In genomic region chr4:91379559-91379958, GRCm38 (mm10) we compare ENCODE assay signal across 12 mouse cellular contexts. TPM values are rescaled to one million over a fixed set of nuclear protein-coding genes. Genes with fewer than 3 reads are reported as not detected.
A peak's percentile ranks its signal among the peaks of the same experiment; 100 is the strongest.
DNase-seq lines count a peak whose midpoint lies in the region; ATAC-seq and TF ChIP-seq lines count a peak whose summit lies in the region.
"Had no signal": no experiment of that assay in that cellular context is flagged by ENCODE, and none has a peak within 500 bp of the region (broad histone marks: within the 10 kb centered on the region; RNA-seq: fewer than 3 reads in every experiment).

No protein-coding gene starts in this region.

- no peak overlapping the region for H3K4me3 ChIP-seq in intestine, postnatal 0 days (ENCODE audit: low read depth, low read length)
- no peak overlapping the region for H3K4me3 ChIP-seq in intestine, embryonic 15.5 days (replicated peaks)
- peak overlapping the region; percentile 50; the same call in 1 of the 2 replicates for H3K4me3 ChIP-seq in hindbrain, embryonic 10.5 days
- no peak overlapping the region for H3K4me3 ChIP-seq in myocyte
- H3K4me3 ChIP-seq: lung, embryonic 15.5 days had no signal

- WGBS in intestine, postnatal 0 days, result under 1% methylated on average over 9 of the region's 9 CpGs
- WGBS in intestine, embryonic 15.5 days, result 2% methylated on average over 9 of the region's 9 CpGs
- WGBS in hindbrain, embryonic 10.5 days, result under 1% methylated on average over 9 of the region's 9 CpGs

- no peaks in the 10 kb centered on the region for H3K79me2 ChIP-seq in myocyte (ENCODE audit: control insufficient read depth, insufficient read depth)

- peaks cover 35% of the 10 kb centered on the region for H3K27me3 ChIP-seq in intestine, postnatal 0 days (replicated peaks; ENCODE audit: control insufficient read depth, insufficient read depth, low read length)
- peaks cover 21% of the 10 kb centered on the region for H3K27me3 ChIP-seq in intestine, embryonic 15.5 days (replicated peaks)
- peaks cover 25% of the 10 kb centered on the region; the same call in 1 of the 2 replicates for H3K27me3 ChIP-seq in hindbrain, embryonic 10.5 days (ENCODE audit: insufficient read depth, poor library complexity, severe bottlenecking)
- no peaks in the 10 kb centered on the region for H3K27me3 ChIP-seq in myocyte (ENCODE audit: control insufficient read depth, insufficient read depth, insufficient read length)

- DNase-seq in ZHBTc4 (ENCODE audit: low read depth, low spot score), result peak; percentile 73
- DNase-seq in hindbrain, embryonic 10.5 days (ENCODE audit: low spot score), result peak; percentile 23
- no peak for DNase-seq in cerebellum, postnatal 14 days
- DNase-seq in ovary, adult 18-20 months (ENCODE audit: low spot score), result no peak
- DNase-seq in liver, result no peak
- DNase-seq: cerebellum, adult 9-11 months; spleen, adult 18-20 months had no signal

- H3K27ac ChIP-seq in intestine, postnatal 0 days (ENCODE audit: low read depth, low read length), result no peak overlapping the region
- no peak overlapping the region for H3K27ac ChIP-seq in intestine, embryonic 15.5 days
- H3K27ac ChIP-seq in hindbrain, embryonic 10.5 days, result no peak overlapping the region
- H3K27ac ChIP-seq: lung, embryonic 15.5 days had no signal

- no peak for ATAC-seq in intestine, postnatal 0 days
- no peak for ATAC-seq in intestine, embryonic 15.5 days
- ATAC-seq: Patski had no signal

- TF ChIP-seq POLR2A in myocyte (IDR thresholded peaks at IDR 0.05; ENCODE audit: insufficient read length, low read depth), result no peak

- H3K36me3 ChIP-seq in intestine, postnatal 0 days (ENCODE audit: control insufficient read depth, insufficient read depth), result no peaks in the 10 kb centered on the region
- H3K36me3 ChIP-seq in intestine, embryonic 15.5 days, result no peaks in the 10 kb centered on the region
- no peaks in the 10 kb centered on the region for H3K36me3 ChIP-seq in hindbrain, embryonic 10.5 days
- no peaks in the 10 kb centered on the region for H3K36me3 ChIP-seq in myocyte (ENCODE audit: control insufficient read depth, insufficient read depth)
- H3K36me3 ChIP-seq: lung, embryonic 15.5 days had no signal

- H3K9me3 ChIP-seq in intestine, postnatal 0 days (ENCODE audit: control insufficient read depth), result no peaks in the 10 kb centered on the region
- H3K9me3 ChIP-seq in intestine, embryonic 15.5 days, result no peaks in the 10 kb centered on the region
- no peaks in the 10 kb centered on the region for H3K9me3 ChIP-seq in hindbrain, embryonic 10.5 days
- H3K9me3 ChIP-seq: lung, embryonic 15.5 days had no signal

- no peak overlapping the region for H3ac ChIP-seq in myocyte (ENCODE audit: control insufficient read depth, insufficient read length)

- 0 out of 2 replicates have a peak, but pooled peaks cover 4% of the 10 kb centered on the region for H3K4me1 ChIP-seq in intestine, postnatal 0 days (replicated peaks; ENCODE audit: control insufficient read depth, insufficient read depth, low read length)
- H3K4me1 ChIP-seq in intestine, embryonic 15.5 days (replicated peaks), result peaks cover 7% of the 10 kb centered on the region
- peaks cover 28% of the 10 kb centered on the region; the same call in 1 of the 2 replicates for H3K4me1 ChIP-seq in hindbrain, embryonic 10.5 days (replicated peaks)

- H3K4me2 ChIP-seq in intestine, postnatal 0 days (replicated peaks; ENCODE audit: low read depth), result no peak overlapping the region
- no peak overlapping the region for H3K4me2 ChIP-seq in intestine, embryonic 15.5 days (replicated peaks)
- H3K4me2 ChIP-seq in myocyte (ENCODE audit: low read depth), result no peak overlapping the region
- H3K4me2 ChIP-seq: lung, embryonic 15.5 days had no signal

- TF ChIP-seq CTCF in intestine, postnatal 0 days (IDR thresholded peaks at IDR 0.05; ENCODE audit: low read depth), result peak; percentile 41

- no peak overlapping the region for H3K9ac ChIP-seq in intestine, postnatal 0 days (ENCODE audit: low read depth, low read length)
- no peak overlapping the region for H3K9ac ChIP-seq in intestine, embryonic 15.5 days
- H3K9ac ChIP-seq: lung, embryonic 15.5 days had no signal

TF ChIP-seq in myocyte, 11 proteins besides CTCF, POLR2A, EP300 and RAD21:
- no peak for TF ChIP-seq MYOD1 (IDR thresholded peaks at IDR 0.05; ENCODE audit: control insufficient read depth in 1 of 3, insufficient read length in 2 of 3, low read depth in 2 of 3)
- peak; percentile 73 for TF ChIP-seq REST (IDR thresholded peaks at IDR 0.05; ENCODE audit: insufficient read depth, insufficient read length)
- TF ChIP-seq MAX (IDR thresholded peaks at IDR 0.05; ENCODE audit: low read depth), result no peak
- no peak for TF ChIP-seq E2F4 (IDR thresholded peaks at IDR 0.05; ENCODE audit: insufficient read depth)
- no peak for TF ChIP-seq SRF (IDR thresholded peaks at IDR 0.05; ENCODE audit: control insufficient read depth, insufficient read length, low read depth)

RNA-seq across cellular contexts. Expression of gene Elavl2, which starts 21.0 kb away (rescaled TPM):
- polyA plus RNA-seq in intestine, postnatal 0 days (2015; fragmentation: Nextera tagmentation; extraction: Ambion mirVana), result 0.94 and 1.1 TPM in 2 replicates
- 4.7 and 5.4 TPM in 2 replicates for polyA plus RNA-seq in intestine, embryonic 15.5 days (2015; fragmentation: Nextera tagmentation; extraction: Ambion mirVana)
- 45.8 and 57.4 TPM in 2 replicates for polyA plus RNA-seq in hindbrain, embryonic 10.5 days (2016; fragmentation: Nextera tagmentation; extraction: Ambion mirVana)
- polyA plus RNA-seq in myocyte (2012; fragmentation: generic; extraction: Trizol), result 0.12 TPM
- polyA plus RNA-seq: Patski had no signal

Comparison
In these comparisons a context has a peak if more than half of its experiments do, and no peak if none do; other contexts are left out.
1. DNase-seq: peak in ZHBTc4 (single experiment) and hindbrain, embryonic 10.5 days (single experiment); none in cerebellum, postnatal 14 days (0 of 2), ovary, adult 18-20 months (single experiment) and liver (single experiment).